11 mouse cellular contexts compared by ENCODE assay signal in genomic region chr8:109312731-109313130, GRCm38 (mm10).
DNase-seq lines count a peak whose midpoint lies in the region; ATAC-seq lines count a peak whose summit lies in the region.
"Had no signal": no experiment of that assay in that cellular context is flagged by ENCODE, and none has a peak within 500 bp of the region (broad histone marks: within the 10 kb centered on the region; RNA-seq: fewer than 3 reads in every experiment).

No protein-coding gene starts in this region.

- no peaks in the 10 kb centered on the region for H3K9me3 ChIP-seq in kidney, embryonic 16.5 days (ENCODE audit: low read length)
- H3K9me3 ChIP-seq in neural tube, embryonic 13.5 days: no peaks in the 10 kb centered on the region
- H3K9me3 ChIP-seq: liver, embryonic 15.5 days had no signal

- no peaks in the 10 kb centered on the region for H3K27me3 ChIP-seq in kidney, embryonic 16.5 days (ENCODE audit: insufficient read depth, low read length)
- no peaks in the 10 kb centered on the region for H3K27me3 ChIP-seq in neural tube, embryonic 13.5 days
- H3K27me3 ChIP-seq: liver, embryonic 15.5 days had no signal

- DNase-seq in kidney, adult 8-10 months: no peak
- DNase-seq in embryo, embryonic 11 days: peak; percentile 79
- peak; percentile 53 for DNase-seq in hindlimb bud, embryonic 11.5 days (ENCODE audit: extremely low spot score, low read depth, low spot score)
- no peak for DNase-seq in thymus, postnatal 36 days
- DNase-seq in spleen, postnatal 36 days (ENCODE audit: low spot score in 2 of 2): no peak
- no peak for DNase-seq in heart, postnatal 36 days
- DNase-seq: cerebellum, postnatal 10 days had no signal

- ATAC-seq in kidney, embryonic 16.5 days (ENCODE audit: low FRiP score, low TSS enrichment): peak; percentile 70; the same call in 1 of the 2 replicates
- 0 out of 2 replicates have a peak, but pooled peaks have one; percentile 48 for ATAC-seq in neural tube, embryonic 13.5 days (ENCODE audit: low read depth)

- H3K27ac ChIP-seq in kidney, embryonic 16.5 days (ENCODE audit: low read length): no peak overlapping the region
- peak overlapping the region; percentile 88 for H3K27ac ChIP-seq in neural tube, embryonic 13.5 days (replicated peaks)
- H3K27ac ChIP-seq: liver, embryonic 15.5 days had no signal

- no peak overlapping the region for H3K4me3 ChIP-seq in kidney, embryonic 16.5 days (ENCODE audit: low read length)
- H3K4me3 ChIP-seq in neural tube, embryonic 13.5 days: no peak overlapping the region
- H3K4me3 ChIP-seq: liver, embryonic 15.5 days; myocyte had no signal

- no peak overlapping the region for H3K9ac ChIP-seq in kidney, embryonic 16.5 days (replicated peaks; ENCODE audit: low read length)
- no peak overlapping the region for H3K9ac ChIP-seq in neural tube, embryonic 13.5 days
- H3K9ac ChIP-seq: liver, embryonic 15.5 days had no signal

- intact Hi-C loops in heart, postnatal 36 days (cut with DNase I): no loop called here

- H3K4me2 ChIP-seq in kidney, embryonic 16.5 days (replicated peaks; ENCODE audit: low read depth, low read length): no peak overlapping the region
- H3K4me2 ChIP-seq in neural tube, embryonic 13.5 days: no peak overlapping the region
- H3K4me2 ChIP-seq: liver, embryonic 15.5 days had no signal

- H3K36me3 ChIP-seq in kidney, embryonic 16.5 days (ENCODE audit: insufficient read depth, low read length): no peaks in the 10 kb centered on the region
- H3K36me3 ChIP-seq in neural tube, embryonic 13.5 days: no peaks in the 10 kb centered on the region
- H3K36me3 ChIP-seq: liver, embryonic 15.5 days had no signal

- peaks cover 23% of the 10 kb centered on the region for H3K4me1 ChIP-seq in kidney, embryonic 16.5 days (ENCODE audit: insufficient read depth, low read length)
- peaks cover 43% of the 10 kb centered on the region for H3K4me1 ChIP-seq in neural tube, embryonic 13.5 days (replicated peaks)
- H3K4me1 ChIP-seq: liver, embryonic 15.5 days had no signal

- 8% methylated on average over 8 of the region's 8 CpGs for WGBS in kidney, embryonic 16.5 days
- WGBS in neural tube, embryonic 13.5 days: 5% methylated on average over 8 of the region's 8 CpGs

Comparison
In these comparisons a context has a peak if more than half of its experiments do, and no peak if none do; other contexts are left out.
1. DNase-seq: peak in embryo, embryonic 11 days (single experiment) and hindlimb bud, embryonic 11.5 days (single experiment); none in kidney, adult 8-10 months (0 of 2), thymus, postnatal 36 days (0 of 2), spleen, postnatal 36 days (0 of 2) and heart, postnatal 36 days (0 of 2).